Mouse (Mus musculus): ENCODE data around the gene Zfp941.

Gene Zfp941

DNA sequence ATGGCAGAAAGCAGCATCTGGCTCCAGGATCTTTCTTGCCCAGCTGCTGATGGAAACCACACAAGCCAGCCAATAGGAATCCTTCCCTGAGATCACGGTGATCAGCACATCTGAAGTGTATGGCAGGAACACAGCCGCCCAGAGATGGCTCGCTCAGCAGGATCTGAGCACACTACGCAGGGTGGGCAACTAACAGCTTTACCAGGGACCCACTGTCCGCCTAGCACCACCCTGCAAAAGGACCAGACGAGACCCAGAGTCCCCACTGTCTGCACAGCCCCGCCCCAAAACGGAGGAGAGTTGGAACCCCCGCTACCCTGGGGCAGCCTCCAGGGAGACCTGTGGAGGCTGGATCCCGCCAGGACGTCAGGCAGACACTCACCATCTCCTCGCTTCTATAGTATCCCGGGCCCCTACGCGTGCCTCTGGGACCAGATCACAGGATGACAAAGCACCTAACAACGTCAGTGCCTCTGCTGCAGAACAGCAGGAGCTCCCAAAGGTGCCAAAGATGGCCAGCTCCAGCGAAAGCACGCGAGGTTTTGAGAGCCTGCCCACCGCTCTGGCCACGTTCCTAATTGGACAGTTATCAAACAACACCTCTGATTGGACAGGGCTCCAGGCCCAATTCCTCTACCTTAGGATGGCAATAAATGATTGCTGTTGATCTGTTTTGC, at the start of gene Zfp941:
Gene Zfp941, minus strand, starts transcription at position 526 of the 677 bp plus-strand sequence.
- peak; percentile 49 for DNase-seq

DNA sequence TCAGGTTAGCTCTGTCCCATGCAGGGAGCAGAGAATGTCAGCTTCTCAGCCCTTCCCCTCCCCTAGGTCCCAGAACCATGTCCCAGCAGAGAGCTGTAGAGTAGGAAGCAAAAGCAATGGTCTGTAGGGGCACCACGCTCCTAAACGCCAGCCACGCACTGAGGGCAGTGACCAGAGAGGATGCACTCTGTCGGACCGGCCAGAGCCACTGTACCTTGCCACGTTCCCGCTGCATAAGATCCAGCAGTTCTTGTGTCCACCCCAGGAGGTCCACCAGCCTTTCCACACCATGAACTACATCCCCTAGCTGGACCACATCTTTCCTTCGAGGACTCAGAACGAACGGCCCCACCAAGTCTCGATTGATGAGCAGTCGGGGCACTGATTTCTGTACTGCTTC, 42.8 kb upstream of the Zfp941 start:
- no peak for DNase-seq

DNA sequence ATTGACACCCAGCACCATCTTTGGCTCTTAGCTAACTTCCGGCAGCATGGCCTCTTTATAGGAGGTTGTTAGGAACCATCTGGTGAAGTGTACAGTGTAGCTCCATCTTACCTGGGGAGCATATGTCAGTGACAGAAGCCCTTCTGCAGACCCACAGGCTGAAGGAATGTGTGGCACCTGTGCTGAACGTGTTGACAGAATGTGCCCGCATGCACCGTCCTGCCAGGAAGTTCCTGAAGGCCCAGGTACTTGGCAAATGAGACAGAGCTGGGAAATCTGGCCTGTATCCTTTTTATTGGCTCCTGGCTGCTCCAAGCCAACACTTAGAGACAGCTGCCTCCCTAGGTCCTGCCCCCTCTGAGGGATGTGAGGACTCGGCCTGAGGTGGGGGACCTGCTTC, 38.8 kb upstream of the Zfp941 start:
- DNase-seq: no peak

DNA sequence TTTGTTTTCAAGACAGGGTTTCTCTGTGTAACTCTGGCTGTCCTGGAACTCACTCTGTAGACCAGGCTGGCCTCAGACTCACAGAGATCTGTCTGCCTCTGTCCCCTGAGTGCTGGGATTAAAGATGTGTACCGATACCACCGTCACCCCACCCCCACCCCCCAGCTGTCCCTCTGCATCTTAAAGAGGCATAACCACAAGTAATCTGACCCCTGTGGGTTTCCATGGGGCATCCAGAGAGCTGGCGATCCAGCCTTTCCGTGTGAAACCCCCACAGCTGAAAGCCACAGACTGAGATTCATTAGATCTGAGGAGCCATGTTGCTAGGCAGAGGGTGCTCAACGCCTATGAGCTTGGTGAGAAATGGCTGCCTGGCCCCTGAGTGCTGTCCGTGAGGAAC, 38.0 kb upstream of the Zfp941 start:
- DNase-seq: no peak

DNA sequence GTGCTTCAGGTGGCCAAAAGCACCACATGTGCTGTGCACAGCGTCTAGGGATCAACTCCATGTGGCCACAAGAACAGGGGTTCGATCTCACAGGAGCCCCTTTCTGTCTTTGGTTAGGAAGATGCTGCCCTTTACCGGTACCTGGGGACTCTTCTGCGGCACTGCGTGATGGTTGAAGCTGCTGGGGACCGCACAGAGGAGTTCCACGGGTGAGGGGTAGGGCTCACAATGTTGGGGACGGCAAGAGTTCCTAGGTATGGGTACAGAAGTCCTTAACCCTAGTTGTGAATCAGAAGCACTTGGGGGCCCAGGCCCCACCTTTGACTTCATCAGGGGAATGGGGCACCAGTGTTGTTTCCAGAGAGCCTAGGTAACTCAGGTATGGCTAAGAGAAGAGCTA, 36.8 kb upstream of the Zfp941 start:
- no peak for DNase-seq

DNA sequence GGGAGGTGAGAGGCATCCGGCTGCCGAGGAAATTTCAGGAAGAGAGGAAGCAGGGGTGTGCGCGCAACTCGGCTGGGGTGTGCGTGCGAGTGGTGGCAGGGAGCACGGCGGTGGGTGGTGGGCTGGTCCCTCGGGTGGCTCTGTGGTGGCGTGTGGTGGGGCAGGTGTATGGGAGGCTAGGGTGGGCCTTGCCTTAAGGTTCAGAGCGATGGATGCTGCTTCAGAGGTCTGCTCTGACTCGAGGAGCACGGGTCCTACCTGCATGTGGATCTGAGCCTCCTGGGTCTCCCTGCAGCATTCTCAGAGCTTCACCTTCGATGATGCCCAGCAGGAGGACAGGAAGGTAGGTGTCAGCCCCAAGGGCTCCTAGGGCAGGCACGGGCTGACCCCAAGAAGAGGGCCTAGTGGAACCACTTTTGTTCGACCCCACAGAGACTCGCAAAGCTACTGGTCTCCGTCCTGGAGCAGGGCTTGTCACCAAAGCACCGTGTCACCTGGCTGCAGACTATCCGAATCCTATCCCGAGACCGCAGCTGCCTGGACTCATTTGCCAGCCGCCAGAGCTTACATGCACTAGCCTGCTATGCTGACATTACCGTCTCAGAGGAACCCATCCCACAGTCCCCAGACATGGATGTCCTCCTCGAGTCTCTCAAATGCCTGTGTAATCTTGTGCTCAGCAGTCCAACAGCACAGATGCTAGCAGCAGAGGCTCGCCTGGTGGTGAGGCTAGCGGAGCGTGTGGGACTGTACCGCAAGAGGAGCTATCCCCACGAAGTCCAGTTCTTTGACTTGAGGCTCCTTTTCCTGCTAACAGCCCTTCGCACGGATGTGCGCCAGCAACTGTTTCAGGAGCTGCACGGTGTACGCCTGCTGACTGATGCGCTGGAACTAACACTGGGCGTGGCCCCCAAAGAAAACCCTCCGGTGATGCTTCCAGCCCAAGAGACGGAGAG, 35.9 kb upstream of the Zfp941 start, which contains the start of gene Bet1l:
Gene Bet1l, minus strand, starts transcription at position 28 of the 956 bp plus-strand sequence.
- no peak for DNase-seq

DNA sequence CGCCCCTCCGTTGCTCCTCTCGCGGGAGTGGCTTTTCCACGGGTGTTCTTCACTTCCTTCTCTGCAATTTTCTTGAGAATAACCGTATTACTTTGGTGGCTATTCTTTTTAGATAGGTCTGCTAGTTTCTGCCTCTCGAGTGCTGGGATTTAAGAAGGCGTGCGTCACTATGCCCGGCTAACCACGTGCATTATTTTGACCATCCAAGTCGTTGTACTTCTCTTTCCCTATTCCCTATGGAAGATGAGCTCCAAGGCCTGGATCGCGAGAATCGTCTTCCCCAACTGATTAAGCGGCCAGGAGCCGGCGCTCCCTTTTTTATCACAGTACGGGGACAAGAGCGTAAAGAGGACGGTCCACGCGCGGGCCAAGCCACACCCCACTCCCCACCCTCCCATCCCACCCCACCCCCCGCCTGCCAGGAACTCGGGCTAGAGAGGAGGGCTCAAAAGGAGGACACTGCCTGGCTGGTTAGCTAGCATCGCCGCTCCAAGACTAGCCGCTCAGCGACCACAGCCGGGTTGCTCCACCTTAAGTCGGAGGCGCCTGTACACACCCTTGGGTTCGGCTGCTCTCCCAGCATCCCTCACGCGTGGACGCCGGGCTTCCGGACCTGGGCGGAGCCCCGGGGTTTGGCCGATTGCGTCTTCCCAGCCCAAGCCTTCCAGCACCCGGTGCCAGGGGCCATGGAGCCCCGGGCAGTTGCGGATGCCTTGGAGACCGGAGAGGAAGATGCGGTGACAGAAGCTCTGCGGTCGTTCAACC, 35.0 kb upstream of the Zfp941 start, which contains the start of gene Ric8a:
Gene Ric8a, plus strand, starts transcription at position 173 of the 765 bp plus-strand sequence.
- peak; percentile 91 for DNase-seq

DNA sequence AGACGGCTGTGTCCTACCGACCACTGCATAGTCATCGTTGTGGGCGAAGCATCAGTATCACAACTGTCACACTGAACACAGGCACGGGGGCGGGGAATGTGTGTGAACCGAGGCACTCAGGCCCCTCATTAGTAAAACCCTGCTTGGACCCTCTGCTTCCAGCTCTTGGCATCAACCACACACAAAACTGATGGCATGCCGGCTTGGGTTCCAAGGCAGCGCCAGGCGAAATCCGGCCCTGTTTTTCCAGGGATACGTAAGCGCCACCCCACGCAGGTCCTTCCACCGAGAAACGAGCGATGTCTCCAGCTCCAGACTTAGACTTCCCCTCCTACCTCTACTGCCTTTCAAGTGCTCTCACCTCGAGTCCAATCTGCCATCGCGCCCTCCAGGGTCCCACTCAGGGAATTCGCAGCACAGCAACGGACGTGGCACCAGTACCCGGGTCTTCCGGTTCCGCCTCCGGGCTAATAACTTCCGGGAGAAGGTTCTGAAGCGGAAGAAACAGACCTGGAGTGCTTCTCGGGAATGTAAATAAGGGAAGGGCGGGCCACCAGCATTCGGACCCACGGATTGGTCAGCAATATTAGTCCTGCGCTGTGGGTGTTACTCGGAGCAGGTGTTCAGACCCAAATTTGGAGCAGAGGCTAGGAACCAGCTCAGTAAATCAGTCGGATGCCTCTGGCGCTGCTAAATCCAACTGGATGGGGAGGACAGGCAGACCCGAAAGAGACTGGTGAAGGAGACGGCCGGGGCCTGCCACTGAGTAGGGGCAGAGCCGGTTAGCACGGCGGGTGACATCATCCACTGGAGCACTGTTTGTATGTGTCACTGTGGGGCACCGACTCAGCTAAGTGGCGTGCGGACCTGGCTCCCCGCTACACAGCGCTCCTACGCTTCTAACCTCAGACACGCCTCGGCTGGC, 34.1 kb upstream of the Zfp941 start, which contains the start of gene Gm45785:
Gene Gm45785, minus strand, starts transcription at position 472 of the 925 bp plus-strand sequence.
- DNase-seq: peak; percentile 93

DNA sequence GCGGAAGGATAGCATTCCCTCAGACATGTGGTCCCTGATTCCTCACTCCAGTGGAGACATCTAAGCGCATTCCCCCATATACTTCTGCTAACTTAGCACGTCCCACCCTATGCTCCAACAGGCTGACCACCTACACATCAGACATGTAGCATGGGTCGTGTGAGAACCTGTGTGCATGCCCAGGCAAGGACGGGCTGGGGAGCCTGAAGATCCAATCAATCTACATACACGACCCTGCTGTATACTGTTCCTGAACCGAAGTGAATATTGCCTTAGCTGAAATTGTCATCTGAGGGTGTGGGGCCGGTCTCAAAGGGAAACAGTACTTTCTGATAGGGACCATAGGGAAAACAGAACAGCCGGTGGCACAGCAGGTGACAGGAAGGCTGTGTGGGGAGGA, 33.2 kb upstream of the Zfp941 start:
- DNase-seq: no peak

DNA sequence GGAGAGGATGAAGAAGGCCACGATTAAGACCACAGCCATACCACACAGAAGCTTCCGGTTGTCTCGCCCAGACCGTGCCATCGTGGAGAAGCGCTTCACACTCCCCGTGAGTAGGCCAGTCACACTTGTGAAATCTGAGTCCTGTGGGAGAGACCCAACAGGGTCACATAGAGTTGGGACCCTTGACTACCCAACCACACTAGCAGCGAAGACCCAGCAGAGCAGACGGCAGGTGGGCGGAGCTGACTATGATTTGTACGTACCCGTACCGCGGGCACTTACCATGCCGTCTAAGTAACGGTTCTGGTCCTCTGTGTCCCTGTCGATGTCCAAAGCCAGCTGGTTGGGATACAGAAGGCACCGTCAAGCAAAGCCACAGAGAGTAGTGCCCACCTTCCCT, 32.5 kb upstream of the Zfp941 start:
- DNase-seq: no peak

DNA sequence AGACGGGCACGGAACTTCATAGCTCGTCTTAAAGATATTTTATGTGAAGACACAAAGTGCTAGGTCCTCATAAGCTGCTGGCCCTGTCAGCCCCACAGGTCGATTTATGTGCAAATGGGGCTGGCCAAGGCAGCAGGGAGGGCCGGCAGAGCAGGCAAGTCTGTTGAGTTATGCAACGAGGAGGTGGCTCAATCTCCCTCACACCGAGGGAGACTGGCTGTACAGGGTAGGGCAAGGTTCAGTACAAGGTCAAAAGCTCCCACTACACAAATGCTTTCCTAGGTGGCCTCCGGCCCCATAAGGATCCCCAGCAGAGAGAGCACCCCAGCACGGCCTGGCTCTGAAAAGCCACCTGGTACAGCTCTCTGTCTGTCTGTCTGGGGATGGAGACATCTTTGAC, 31.4 kb upstream of the Zfp941 start:
- DNase-seq: no peak

DNA sequence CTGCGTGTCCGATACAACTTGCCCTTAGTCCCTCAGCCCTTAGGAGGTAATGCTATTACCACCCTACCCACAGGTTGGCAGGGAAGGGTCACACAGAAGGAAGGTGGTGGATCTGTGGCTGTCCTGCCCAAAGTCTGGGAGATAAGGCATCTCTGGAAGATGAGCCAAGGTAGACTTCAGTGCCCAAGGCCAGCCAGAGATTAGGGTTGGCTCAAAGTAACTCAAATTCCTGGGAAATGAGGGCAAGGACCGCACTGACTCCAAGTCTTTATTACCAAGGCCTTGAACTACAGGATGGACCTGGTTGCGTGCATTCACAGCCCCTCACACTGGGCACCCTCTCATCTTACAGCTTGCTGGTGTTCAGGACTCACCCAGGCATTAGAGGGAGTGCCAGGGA, 29.9 kb upstream of the Zfp941 start:
- no peak for DNase-seq

DNA sequence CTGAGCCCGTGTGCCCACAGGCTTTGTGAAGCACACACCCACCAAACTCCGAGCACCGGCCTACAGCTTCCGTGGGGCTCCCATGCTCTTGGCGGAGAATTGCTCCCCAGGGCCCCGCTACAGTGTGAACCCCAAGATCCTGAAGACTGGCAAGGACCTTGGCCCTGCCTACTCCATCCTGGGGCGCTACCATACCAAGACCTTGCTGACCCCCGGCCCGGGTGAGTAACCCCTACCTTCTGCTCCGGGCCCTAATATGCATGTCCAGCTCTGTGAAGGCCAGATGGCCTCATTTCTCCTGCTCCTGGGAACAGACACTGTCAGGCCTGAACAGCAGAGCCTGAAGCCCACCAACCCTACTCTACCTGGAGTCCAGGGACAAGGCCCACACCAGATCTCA, 26.6 kb upstream of the Zfp941 start:
- no peak for DNase-seq

DNA sequence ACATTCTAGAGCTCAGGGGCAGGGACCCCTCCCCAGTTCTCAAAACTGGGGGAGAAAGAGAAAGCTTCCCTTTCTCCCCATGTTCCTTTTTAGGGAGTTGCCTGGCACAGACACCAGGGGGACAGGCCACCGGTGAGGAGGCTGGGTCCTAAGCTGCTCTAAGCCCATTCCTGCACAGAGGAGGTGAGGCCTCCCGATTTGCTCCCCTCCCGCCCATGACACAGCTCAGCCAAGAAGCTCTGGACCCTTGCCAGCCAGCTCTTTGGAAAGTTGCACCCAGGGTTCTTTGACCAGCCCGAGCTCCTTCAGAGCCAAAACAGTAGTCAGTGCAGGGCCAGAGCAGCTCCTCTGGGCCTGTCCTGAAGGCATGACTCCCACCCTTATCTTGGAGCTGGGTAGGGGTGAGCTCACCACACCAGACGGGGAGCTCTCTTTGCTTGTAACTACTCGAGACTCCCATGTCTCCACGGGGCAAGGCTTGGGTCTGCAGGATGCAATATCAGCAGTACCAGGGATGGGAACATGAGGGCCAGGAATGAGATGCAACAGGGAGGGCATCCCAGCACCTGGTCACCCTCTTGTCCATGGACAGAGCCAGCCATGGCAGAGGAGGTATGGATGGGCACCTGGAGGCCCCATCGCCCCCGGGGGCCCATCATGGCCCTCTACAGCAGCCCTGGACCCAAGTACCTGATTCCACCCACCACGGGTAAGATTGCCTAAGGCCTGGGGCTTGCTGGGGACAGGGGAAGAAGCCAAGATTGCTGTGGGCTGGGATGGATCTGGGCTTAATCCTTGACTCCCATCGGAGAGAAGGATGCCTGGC, 26.0 kb upstream of the Zfp941 start, which contains the start of gene Odf3:
Gene Odf3, plus strand, starts transcription at position 51 of the 826 bp plus-strand sequence.
- DNase-seq: no peak

DNA sequence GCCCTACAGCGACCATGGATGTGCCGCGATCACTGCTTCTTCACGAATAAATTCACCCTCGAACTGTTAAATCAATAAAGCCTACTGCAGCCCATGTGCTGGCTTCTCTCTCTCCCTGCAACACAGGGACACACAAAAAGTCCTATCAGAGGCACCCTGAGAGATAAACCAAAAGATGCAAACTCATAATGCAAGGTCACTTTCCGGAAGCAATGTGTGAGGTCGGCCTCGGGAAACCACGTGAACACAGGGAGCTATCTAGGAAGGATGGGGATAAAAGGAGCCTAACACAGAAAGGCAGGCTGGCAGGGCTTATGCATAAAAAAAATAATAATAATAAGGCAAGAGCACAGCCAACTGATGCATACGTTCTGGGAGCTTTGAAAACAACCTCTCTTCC, 24.7 kb upstream of the Zfp941 start:
- no peak for DNase-seq

DNA sequence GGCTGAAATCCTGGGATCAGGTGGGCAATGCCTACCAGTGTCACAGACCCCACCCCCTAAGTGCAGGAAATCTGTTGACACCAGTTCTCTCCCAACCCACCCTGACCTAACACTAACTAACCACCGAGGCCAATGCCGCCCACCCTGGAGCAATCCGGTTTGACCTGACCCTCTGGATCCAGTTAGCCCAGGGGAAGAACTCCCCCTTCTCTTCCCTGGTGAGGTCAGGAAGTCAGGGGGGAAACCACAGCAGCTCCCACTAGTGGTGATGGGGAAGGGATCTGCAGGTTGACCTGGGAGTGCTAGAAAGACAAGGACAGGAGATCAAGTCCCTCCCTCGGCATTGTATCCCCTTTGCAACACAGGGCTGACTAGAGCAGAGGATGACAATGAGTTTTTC, 23.7 kb upstream of the Zfp941 start:
- DNase-seq: no peak

DNA sequence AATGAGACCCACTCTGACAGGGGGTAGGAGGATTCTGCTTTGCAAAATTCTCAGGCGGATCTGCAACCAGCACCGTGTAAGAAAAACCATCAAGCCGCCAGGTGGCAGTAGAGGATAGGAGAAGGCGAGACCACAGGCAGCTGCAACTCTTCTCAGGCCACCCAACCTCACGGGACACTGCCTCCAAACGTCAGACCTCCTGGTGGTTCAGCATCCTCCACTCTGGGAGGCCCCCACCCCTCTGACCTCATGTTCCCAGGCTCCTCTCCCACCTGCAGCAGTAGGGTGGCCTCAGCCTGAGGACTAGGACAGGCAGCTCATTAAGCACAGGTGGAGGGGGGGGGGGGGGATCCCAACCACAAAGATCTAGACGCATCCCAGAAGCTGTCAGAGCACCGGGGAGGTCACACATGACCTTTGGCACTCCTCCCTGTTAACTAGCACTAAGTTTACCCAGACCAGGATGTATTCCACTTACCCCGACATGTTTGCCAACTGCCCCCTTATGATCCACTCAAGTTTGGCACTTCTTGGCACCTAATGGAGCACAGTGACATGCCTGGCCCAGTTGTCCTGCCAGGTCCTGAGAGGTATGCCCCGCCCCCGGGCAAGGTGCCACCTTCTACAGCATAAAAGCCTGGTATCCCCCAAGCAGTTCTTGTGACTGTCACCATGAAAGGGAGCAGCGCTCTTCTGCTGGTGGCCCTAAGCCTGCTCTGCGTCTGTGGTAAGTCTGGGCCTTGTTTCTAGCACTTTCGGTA, 23.1 kb upstream of the Zfp941 start, which contains the start of gene Scgb1c1:
Gene Scgb1c1, plus strand, starts transcription at position 643 of the 761 bp plus-strand sequence.
- DNase-seq: peak; percentile 75

DNA sequence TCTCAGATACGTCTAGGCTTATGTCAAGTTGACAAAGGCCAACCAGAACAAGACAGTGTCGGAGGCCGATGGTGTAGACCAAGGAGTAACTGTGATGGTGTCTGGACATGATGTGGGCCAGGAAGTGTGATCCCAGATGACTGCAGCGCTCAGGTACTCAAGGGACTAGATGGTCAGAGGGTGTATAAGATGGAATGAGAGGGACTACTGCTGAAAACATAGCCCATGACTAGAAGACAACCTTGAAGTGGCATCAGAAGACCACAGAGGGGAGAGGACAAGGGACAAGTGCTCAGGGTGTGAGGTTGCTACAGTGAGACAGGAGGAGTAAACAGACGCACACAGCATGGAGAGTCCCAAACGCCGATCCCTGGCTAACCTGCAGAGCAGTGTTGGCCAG, 21.8 kb upstream of the Zfp941 start:
- DNase-seq: no peak

DNA sequence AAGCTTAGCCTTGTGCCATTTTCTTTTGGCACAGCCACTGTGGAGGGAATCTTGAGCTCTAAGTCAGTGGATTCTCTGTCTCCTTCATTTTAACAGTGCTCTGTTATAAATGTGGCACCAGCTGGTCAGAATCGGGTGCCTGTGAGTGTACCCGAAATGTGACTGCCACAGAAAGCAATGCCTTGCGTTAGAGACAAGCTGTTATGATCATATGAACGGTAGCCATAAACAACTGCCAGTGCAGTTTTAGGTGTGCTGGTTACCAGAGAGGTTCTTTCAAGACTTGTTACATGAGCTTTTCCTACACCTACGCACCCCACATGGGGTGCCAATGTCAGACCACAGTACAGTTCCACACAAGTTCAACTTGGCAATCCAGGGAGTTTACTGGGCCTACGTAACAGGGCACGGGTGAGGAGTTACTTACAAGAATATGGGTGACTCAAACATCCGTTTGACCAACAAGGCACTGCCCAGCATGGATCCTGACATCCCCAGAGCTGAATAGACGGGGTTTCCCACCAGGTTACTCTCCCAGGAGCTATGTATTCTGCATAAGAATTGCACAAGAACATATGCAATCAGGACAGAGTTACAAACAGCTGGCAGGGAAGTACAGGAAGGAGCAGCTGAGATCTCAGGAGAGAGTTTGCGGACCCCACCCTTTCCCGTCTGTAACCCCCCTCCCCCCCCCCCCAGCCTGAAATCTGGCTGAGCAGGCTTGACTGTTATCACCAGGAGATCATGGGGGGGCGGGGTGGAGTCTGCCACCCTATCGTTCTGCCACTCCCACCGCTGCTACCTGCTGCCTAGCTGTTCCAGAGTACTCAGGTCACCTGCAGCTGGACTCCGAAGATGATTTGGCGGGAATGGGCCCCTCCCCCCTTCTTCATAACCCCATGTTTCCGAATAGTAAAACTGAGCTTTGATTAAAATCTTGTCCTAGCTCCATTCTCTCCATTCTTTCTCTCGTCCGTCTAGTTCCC, 19.1 kb upstream of the Zfp941 start:
- DNase-seq: peak; percentile 52

Measured in layer of hippocampus, adult 9-11 months (tissue).